Comparison of ENCODE assay signal across 16 mouse cellular contexts in genomic region chr7:64229911-64230310, GRCm38 (mm10).
"Had no signal": no experiment of that assay in that cellular context is flagged by ENCODE, and none has a peak within 500 bp of the region (broad histone marks: within the 10 kb centered on the region; RNA-seq: fewer than 3 reads in every experiment).

No protein-coding gene starts in this region.

- H3K4me1 ChIP-seq: lung, embryonic 15.5 days; megakaryocyte, embryonic 14.5 days; midbrain, embryonic 15.5 days; neural tube, embryonic 12.5 days; stomach, embryonic 15.5 days had no signal

- DNase-seq: liver, postnatal 0 days; lung, adult 2 months; lung, postnatal 14 days; lung, postnatal 36 days; right cerebral cortex, postnatal 14 days; thymus, adult 2 months; thymus, postnatal 25 days; thymus, postnatal 4 days had no signal

- H3K4me3 ChIP-seq: lung, embryonic 15.5 days; megakaryocyte, embryonic 14.5 days; midbrain, embryonic 13.5 days; midbrain, embryonic 15.5 days; neural tube, embryonic 12.5 days; stomach, embryonic 15.5 days had no signal

- H3K36me3 ChIP-seq: lung, embryonic 15.5 days; midbrain, embryonic 13.5 days; midbrain, embryonic 15.5 days; neural tube, embryonic 12.5 days; stomach, embryonic 15.5 days had no signal

- H3K27me3 ChIP-seq: lung, embryonic 15.5 days; midbrain, embryonic 13.5 days; midbrain, embryonic 15.5 days; neural tube, embryonic 12.5 days; stomach, embryonic 15.5 days had no signal

- H3K9me3 ChIP-seq: lung, embryonic 15.5 days; midbrain, embryonic 13.5 days; midbrain, embryonic 15.5 days; neural tube, embryonic 12.5 days; stomach, embryonic 15.5 days had no signal

- H3K27ac ChIP-seq: lung, embryonic 15.5 days; macrophage; midbrain, embryonic 13.5 days; midbrain, embryonic 15.5 days; neural tube, embryonic 12.5 days; stomach, embryonic 15.5 days; stomach, postnatal 0 days had no signal
